Mouse (Mus musculus) embryonic facial prominence, embryonic 11.5 days (tissue): Measurements from ENCODE around the gene Taf15. TPM values are rescaled to one million over a fixed set of nuclear protein-coding genes. Genes with fewer than 3 reads are reported as not detected.
A peak's percentile ranks its signal among the peaks of the same experiment; 100 is the strongest.

Experiments
- ATAC-seq: fragments of 200-750 bp; cut with Nextera tagmentation; replicated peaks from 2 replicates; pipeline ENCODE4 v1.8.0; 2017; ENCODE audit warnings: low read depth; ENCODE audit not compliant: insufficient number of reproducible peaks, low FRiP score, low TSS enrichment
- DNase-seq: peaks from one replicate; pipeline ENCODE4 v3.0.0-alpha.2; 2015; ENCODE audit warnings: low spot score
- H3K27ac ChIP-seq: fragments of 300-500 bp; sonication (generic); replicated peaks from 2 replicates; pipeline ENCODE4 v1.5.1; 2014; ENCODE audit warnings: mild to moderate bottlenecking, low read depth, low read length, control low read depth
- H3K27me3 ChIP-seq: fragments of 300-500 bp; sonication (generic); 2 replicates; pipeline ENCODE4 v1.6.1; 2014; ENCODE audit warnings: mild to moderate bottlenecking, low read length, moderate library complexity, mixed read lengths; ENCODE audit not compliant: control insufficient read depth, insufficient read depth
- H3K36me3 ChIP-seq: fragments of 300-500 bp; sonication (generic); replicated peaks from 2 replicates; pipeline ENCODE4 v1.6.1; 2014; ENCODE audit warnings: low read depth, mild to moderate bottlenecking, low read length, moderate library complexity, mixed read lengths; ENCODE audit not compliant: control insufficient read depth, insufficient read depth
- H3K4me1 ChIP-seq: fragments of 300-500 bp; sonication (generic); 2 replicates; pipeline ENCODE4 v1.6.1; 2014; ENCODE audit warnings: low read length, mixed read lengths; ENCODE audit not compliant: control insufficient read depth, insufficient read depth
- H3K4me2 ChIP-seq: fragments of 300-500 bp; sonication (generic); 2 replicates; pipeline ENCODE4 v1.6.1; 2014; ENCODE audit warnings: low read depth, mild to moderate bottlenecking, control low read depth, low read length, moderate library complexity
- H3K4me3 ChIP-seq: fragments of 300-500 bp; sonication (generic); 2 replicates; pipeline ENCODE4 v1.5.1; 2014; ENCODE audit warnings: low read depth, low read length, control low read depth
- H3K9ac ChIP-seq: fragments of 300-500 bp; sonication (generic); replicated peaks from 2 replicates; pipeline ENCODE4 v1.6.1; 2014; ENCODE audit warnings: mild to moderate bottlenecking, control low read depth, low read length
- H3K9me3 ChIP-seq: fragments of 300-500 bp; sonication (generic); replicated peaks from 2 replicates; pipeline ENCODE4 v1.6.1; 2016; ENCODE audit warnings: mild to moderate bottlenecking, low read length, inconsistent platforms, mixed read lengths; ENCODE audit not compliant: control insufficient read depth
- WGBS: fragments of 180-500 bp; shearing (Covaris S2); extraction: QIAGEN DNeasy Blood & Tissue Kit; methylation state at CpG from one replicate; pipeline ENCODE4 v1.1.7; 2014; 5-methylcytosine and 5-hydroxymethylcytosine counted together
- polyA plus RNA-seq: library from polyadenylated mRNA; unstranded; fragments of >200 nt; fragmentation: Nextera tagmentation; extraction: Ambion mirVana; gene quantifications from 2 replicates; pipeline ENCODE4 v1.2.1, GENCODE M21; 2014

Taf15 gene
- polyA plus RNA-seq, 1 experiment from 2014 or later, result 8.9 TPM

DNA sequence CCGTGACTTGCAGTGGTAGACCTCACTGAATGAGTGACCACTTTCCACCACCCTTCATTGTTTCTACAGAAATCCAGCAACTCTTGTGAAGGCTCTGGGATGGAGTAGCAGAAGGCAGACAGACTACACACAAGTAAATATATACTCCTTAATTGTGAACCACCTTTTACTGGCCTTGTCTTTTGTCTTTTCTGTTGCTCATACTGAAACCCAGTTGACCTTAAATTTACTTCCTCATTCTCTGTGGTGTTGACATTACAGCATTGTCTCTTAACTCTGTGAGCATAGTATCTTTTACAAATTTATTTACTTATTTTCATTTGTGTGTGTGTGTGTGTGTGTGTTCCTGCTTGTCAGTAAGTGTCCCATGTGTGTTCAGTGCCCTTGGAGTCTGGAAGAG, 60.3 kb downstream of the Taf15 start:
- DNase-seq, result no peak
- Histone ChIP-seq H3K9ac (no peak overlapping the region), H3K9me3 (no peaks in the 10 kb centered on the region), H3K4me2 (no peak overlapping the region), H3K27me3 (no peaks in the 10 kb centered on the region), H3K4me1 (no peaks in the 10 kb centered on the region; the same call in 1 of the 2 replicates), H3K27ac (no peak overlapping the region), H3K36me3 (no peaks in the 10 kb centered on the region), H3K4me3 (no peak overlapping the region)
- WGBS, result 90% methylated on average over 1 of the region's 1 CpGs
- ATAC-seq, result no peak

GRCm38 (mm10) chr11:83534143-83534542, 61.3 kb downstream of the Taf15 start:
- Histone ChIP-seq H3K27me3 (no peaks in the 10 kb centered on the region), H3K9ac (no peak overlapping the region), H3K4me2 (no peak overlapping the region), H3K27ac (no peak overlapping the region), H3K36me3 (no peaks in the 10 kb centered on the region), H3K4me3 (no peak overlapping the region), H3K9me3 (no peaks in the 10 kb centered on the region), H3K4me1 (no peaks in the 10 kb centered on the region; the same call in 1 of the 2 replicates)
- no peak for DNase-seq
- 87% methylated on average over 8 of the region's 8 CpGs for WGBS
- ATAC-seq, result no peak

DNA sequence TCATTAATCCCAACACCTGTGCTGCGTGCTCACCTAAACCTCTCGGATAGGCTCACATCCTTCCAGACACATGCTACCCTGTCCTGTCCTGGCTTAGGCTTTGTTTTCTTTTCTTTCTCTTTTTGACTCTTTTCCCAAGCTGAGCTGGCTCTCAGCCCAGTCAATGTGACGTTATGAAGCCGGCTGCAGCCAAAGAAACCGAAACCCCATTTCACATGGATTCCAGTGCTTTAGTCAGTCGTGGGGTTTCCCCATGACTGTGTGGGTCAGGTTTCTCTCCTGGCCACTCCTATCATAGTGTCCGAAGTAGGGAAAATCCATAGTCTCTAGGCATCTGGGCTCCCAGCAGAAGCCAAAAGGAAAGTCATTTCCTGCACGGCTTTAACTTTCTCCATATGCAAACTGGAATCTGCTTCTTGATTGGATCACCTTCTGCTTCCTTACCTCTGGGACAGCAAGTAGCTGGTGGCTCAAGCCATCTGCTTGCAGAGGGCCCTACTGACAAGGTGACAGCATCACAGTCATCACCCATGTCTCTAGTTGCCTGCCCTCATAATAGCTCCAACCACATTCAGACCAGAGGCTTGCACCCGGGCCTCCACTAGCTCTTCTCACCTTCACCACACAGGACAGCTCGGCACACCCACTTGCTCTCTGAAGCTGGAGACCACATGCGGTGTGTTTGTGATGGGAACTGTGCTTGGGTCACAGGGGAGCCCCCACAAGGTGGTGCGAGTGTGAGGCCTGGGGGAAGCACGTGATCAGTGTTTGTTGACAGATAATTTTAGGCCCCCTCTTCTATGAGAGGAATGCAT, 61.9 kb downstream of the Taf15 start:
- no peak overlapping the region for H3K4me3 ChIP-seq
- no peaks in the 10 kb centered on the region for H3K27me3 ChIP-seq
- no peaks in the 10 kb centered on the region; the same call in 1 of the 2 replicates for H3K4me1 ChIP-seq
- no peaks in the 10 kb centered on the region for H3K9me3 ChIP-seq
- 42% methylated on average over 13 of the region's 13 CpGs for WGBS
- H3K9ac ChIP-seq, result no peak overlapping the region
- H3K4me2 ChIP-seq, result no peak overlapping the region
- no peaks in the 10 kb centered on the region for H3K36me3 ChIP-seq
- DNase-seq, result peak; percentile 46
- no peak overlapping the region for H3K27ac ChIP-seq
- ATAC-seq, result 0 out of 2 replicates have a peak, but pooled peaks have one; percentile 29

DNA sequence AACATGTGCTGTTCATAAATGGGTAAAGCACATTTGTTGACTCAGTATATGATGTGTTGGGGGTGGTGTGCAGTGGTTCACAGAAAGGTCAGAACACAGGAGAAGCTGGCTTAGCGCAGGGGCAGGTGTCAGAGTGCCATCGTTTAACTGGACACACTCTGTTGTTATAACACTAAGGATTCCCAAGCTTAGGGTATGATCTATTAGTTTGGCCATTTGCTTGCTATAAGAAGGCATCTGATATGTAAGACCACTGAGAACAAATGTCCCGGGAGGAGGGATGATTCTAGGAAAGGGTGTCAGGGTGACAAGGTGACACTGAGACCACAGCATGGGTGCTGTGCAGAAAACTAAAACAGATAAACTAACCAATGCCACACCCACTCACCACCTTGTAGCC, 63.9 kb downstream of the Taf15 start:
- DNase-seq (no peak), ATAC-seq (no peak)
- H3K9me3 ChIP-seq, result no peaks in the 10 kb centered on the region
- WGBS, result 89% methylated on average over 3 of the region's 3 CpGs
- no peak overlapping the region for H3K27ac ChIP-seq
- H3K27me3 ChIP-seq, result no peaks in the 10 kb centered on the region
- H3K4me1 ChIP-seq, result no peaks in the 10 kb centered on the region; the same call in 1 of the 2 replicates
- no peak overlapping the region for H3K4me3 ChIP-seq
- no peak overlapping the region for H3K4me2 ChIP-seq
- H3K36me3 ChIP-seq, result no peaks in the 10 kb centered on the region
- H3K9ac ChIP-seq, result no peak overlapping the region

GRCm38 (mm10) chr11:83538705-83539314, 65.9 kb downstream of the Taf15 start:
- Histone ChIP-seq H3K27ac (no peak overlapping the region), H3K27me3 (no peaks in the 10 kb centered on the region), H3K4me1 (no peaks in the 10 kb centered on the region; the same call in 1 of the 2 replicates), H3K9me3 (no peaks in the 10 kb centered on the region), H3K9ac (no peak overlapping the region), H3K4me3 (no peak overlapping the region), H3K4me2 (no peak overlapping the region), H3K36me3 (no peaks in the 10 kb centered on the region)
- DNase-seq (no peak), ATAC-seq (no peak)
- 73% methylated on average over 3 of the region's 3 CpGs for WGBS

DNA sequence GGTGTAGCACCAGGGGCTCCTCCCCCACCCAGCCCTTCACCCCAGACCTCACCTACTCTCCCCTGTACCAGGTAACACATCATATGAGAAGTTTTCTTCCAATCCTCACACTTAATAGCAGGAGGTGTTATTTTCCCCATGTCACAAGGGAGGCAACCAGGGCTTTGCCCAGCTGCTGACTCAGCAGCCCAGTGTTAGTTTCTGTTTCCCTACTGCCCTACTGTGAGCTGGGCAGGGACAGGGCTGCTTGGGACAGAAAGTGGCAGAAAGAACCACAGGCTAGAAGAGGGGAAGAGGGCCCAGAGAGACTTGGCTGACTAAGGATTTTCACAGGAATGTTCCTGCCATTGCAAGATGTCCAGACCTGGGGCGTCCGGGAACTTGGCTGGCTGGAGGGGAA, 68.0 kb downstream of the Taf15 start:
- Histone ChIP-seq H3K9ac (no peak overlapping the region), H3K4me2 (no peak overlapping the region), H3K27ac (no peak overlapping the region), H3K4me1 (no peaks in the 10 kb centered on the region), H3K36me3 (no peaks in the 10 kb centered on the region), H3K4me3 (no peak overlapping the region), H3K27me3 (no peaks in the 10 kb centered on the region), H3K9me3 (no peaks in the 10 kb centered on the region)
- WGBS, result 79% methylated on average over 2 of the region's 2 CpGs
- no peak for DNase-seq
- ATAC-seq, result no peak

DNA sequence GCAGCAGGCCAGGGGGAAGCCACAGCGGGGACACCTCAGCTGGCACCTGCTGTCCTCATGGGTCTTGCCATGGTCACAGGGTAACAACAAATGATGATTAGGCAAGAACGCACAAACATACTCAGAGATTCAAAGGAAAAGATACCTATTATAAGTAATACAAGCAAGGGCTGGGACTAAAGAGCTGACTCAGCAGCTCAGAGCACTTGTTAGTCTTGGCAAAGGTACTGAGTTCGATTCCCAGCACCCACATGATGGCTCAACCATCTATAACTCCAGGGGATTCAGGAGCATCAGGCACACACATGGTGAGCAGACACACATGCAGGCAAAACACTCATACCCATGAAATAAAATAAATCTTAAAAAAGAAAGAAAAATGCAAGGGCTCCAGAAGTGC, 68.5 kb downstream of the Taf15 start:
- no peaks in the 10 kb centered on the region for H3K36me3 ChIP-seq
- H3K4me1 ChIP-seq, result no peaks in the 10 kb centered on the region
- no peak overlapping the region for H3K27ac ChIP-seq
- H3K9ac ChIP-seq, result no peak overlapping the region
- DNase-seq (no peak), ATAC-seq (no peak)
- H3K4me3 ChIP-seq, result no peak overlapping the region
- 89% methylated on average over 3 of the region's 3 CpGs for WGBS
- H3K4me2 ChIP-seq, result no peak overlapping the region
- H3K9me3 ChIP-seq, result no peaks in the 10 kb centered on the region
- no peaks in the 10 kb centered on the region for H3K27me3 ChIP-seq

DNA sequence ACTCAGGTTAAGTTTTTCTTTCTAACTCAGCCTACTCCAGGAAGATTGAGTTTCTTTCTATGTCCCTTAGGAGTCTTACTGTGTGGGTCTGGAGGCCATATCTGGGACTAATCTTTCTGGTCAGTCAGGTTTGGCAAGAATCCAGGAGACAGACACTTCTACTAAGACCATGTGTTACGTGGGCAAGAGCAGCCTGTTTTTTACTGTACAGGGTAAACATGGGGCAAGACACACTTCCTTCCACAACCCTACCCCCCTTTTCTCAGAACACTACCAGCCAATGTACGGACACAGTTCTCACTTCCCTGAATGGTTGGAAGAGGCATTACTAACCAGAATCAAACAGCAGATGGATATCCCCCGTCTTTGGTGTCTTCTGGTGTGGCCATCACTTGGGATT, 71.3 kb downstream of the Taf15 start:
- Histone ChIP-seq H3K4me1 (no peaks in the 10 kb centered on the region), H3K27me3 (no peaks in the 10 kb centered on the region), H3K9ac (no peak overlapping the region), H3K4me2 (no peak overlapping the region), H3K4me3 (no peak overlapping the region), H3K9me3 (no peaks in the 10 kb centered on the region), H3K36me3 (no peaks in the 10 kb centered on the region), H3K27ac (no peak overlapping the region)
- ATAC-seq (no peak), DNase-seq (peak; percentile 41)
- WGBS, result 60% methylated on average over 3 of the region's 3 CpGs
